Mouse (Mus musculus) gastrocnemius, postnatal 4 days (tissue): ENCODE measurements around the gene Rassf7. TPM values are rescaled to one million over a fixed set of nuclear protein-coding genes. Genes with fewer than 3 reads are reported as not detected.

Experiments
- DNase-seq, 2 experiments: peaks; one replicate each; pipeline ENCODE4 v3.0.0; 2021 to 2022; ENCODE audit warnings: low spot score in 2 of 2, mixed read lengths in 2 of 2
- total RNA-seq, 2 experiments: library from RNA; stranded (reverse); gene quantifications; 2 replicates each; pipeline ENCODE4 v1.2.3; 2021

Gene Rassf7
- total RNA-seq, 2 experiments from 2014 or later, result 9.8 to 14.2 TPM

GRCm38 (mm10) chr7:141195754-141196153, 19.9 kb upstream of the Rassf7 start:
- no peak for DNase-seq

- DNase-seq, result peak in 1 of 2 experiments; percentile 8
These were observed 18.9 kb upstream of the Rassf7 start for GRCm38 (mm10) chr7:141196619-141197282.

GRCm38 (mm10) chr7:141198121-141198520, 17.5 kb upstream of the Rassf7 start:
- DNase-seq, result no peak

GRCm38 (mm10) chr7:141204546-141204945, 11.1 kb upstream of the Rassf7 start:
- no peak for DNase-seq

- no peak for DNase-seq
These were observed 10.2 kb upstream of the Rassf7 start for GRCm38 (mm10) chr7:141205504-141205903.

- DNase-seq, result no peak
These were observed 9.3 kb upstream of the Rassf7 start for GRCm38 (mm10) chr7:141206182-141206937.

GRCm38 (mm10) chr7:141209526-141209925, 6.1 kb upstream of the Rassf7 start:
- no peak for DNase-seq

GRCm38 (mm10) chr7:141210137-141210536, 5.5 kb upstream of the Rassf7 start:
- no peak for DNase-seq

- no peak for DNase-seq
These were observed 5.0 kb upstream of the Rassf7 start for GRCm38 (mm10) chr7:141210606-141211131.

GRCm38 (mm10) chr7:141213133-141213532, 2.5 kb upstream of the Rassf7 start:
- DNase-seq, result no peak

- no peak for DNase-seq
These were observed 1.9 kb upstream of the Rassf7 start, which contains the start of gene Lmntd2 for GRCm38 (mm10) chr7:141213605-141214235. Lmntd2 (minus strand) TSS chr7:141214080.

GRCm38 (mm10) chr7:141214310-141214709, 1.4 kb upstream of the Rassf7 start:
- no peak for DNase-seq

- no peak for DNase-seq
These were observed 447 bp downstream of the Rassf7 start for GRCm38 (mm10) chr7:141215880-141216733.

- no peak for DNase-seq
These were observed 1.2 kb downstream of the Rassf7 start for GRCm38 (mm10) chr7:141216894-141217293.

- DNase-seq, result no peak
These were observed 1.8 kb downstream of the Rassf7 start for GRCm38 (mm10) chr7:141217343-141218013.

- no peak for DNase-seq
These were observed 2.5 kb downstream of the Rassf7 start for GRCm38 (mm10) chr7:141218141-141218540.

- no peak for DNase-seq
These were observed 3.0 kb downstream of the Rassf7 start for GRCm38 (mm10) chr7:141218557-141219133.

GRCm38 (mm10) chr7:141219558-141220099, 4.0 kb downstream of the Rassf7 start:
- DNase-seq, result no peak

- no peak for DNase-seq
These were observed 4.7 kb downstream of the Rassf7 start for GRCm38 (mm10) chr7:141220377-141220776.
